Mouse (Mus musculus): Measurements from ENCODE around the gene Rxfp3.
"Not testable (repeated sequence)": the region's sequence is repeated elsewhere in the genome, so short reads cannot be mapped to it uniquely, and the experiment has no call there.

Rxfp3 gene

DNA sequence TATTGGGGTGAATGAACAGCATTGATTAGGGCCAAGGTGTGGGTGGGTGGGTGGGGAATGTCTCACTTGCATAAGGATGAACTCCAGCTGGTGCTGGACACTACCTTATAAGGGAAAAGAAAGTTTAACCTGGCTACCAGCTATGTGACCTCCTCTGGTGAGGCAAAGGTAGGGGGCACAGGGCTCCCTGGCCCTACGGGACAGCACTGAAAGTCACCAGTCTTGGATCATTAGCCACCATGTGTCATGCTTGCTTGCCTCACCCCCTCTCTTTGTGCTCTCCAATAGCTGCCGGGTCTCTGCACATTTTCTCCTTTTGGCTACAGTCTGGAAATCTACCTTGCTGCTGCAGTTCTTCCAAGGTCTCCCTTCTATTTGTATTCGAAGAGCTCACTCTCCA is 7.6 kb downstream of the Rxfp3 start:
- no peak for DNase-seq

DNA sequence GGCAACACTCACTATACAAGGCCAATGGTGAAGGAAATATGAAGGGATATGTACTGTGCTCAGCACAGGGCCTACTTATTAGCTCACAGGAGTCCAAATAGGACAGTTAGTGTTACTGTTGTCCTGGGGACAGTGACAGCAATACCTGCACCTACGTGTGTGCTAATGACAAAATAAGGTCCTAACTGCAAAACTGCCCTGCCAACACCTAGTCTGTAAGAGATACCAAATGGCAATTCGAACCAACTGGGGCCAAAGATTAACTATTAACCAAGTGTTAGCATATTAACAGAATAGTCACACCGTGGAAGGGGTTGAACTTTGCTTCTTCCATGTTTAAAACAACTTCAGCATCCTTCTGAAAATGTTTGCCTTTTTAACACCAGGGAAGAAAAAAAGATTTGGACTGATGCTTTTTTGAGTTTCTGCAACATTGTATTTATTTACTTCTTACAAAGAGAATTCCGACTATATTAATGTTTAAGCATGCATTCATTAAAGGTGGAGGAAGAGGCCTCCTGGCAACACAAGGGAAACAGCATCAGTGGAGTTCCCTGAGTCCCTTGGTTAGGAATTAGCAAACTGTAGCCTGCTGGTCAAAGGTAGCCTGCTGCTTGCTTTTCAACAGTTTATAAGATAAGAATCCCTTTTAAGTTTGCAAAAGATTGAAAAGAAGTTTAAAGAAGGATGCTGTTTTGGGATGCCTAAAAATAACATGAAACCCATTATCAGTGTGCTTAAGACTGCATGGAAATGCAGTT is 10.8 kb downstream of the Rxfp3 start:
- peak; percentile 32 for DNase-seq

- DNase-seq, result no peak
Measured at GRCm38 (mm10) chr15:11014931-11015330, 22.9 kb downstream of the Rxfp3 start.

GRCm38 (mm10) chr15:11010976-11011548 is 26.7 kb downstream of the Rxfp3 start:
- no peak for DNase-seq

- no peak for DNase-seq
Measured at GRCm38 (mm10) chr15:11008756-11009155, 29.0 kb downstream of the Rxfp3 start.

GRCm38 (mm10) chr15:11004646-11005045 is 33.1 kb downstream of the Rxfp3 start:
- DNase-seq, result no peak

- DNase-seq, result no peak
Measured at GRCm38 (mm10) chr15:11003791-11004190, 34.0 kb downstream of the Rxfp3 start.

- no peak for DNase-seq
Measured at GRCm38 (mm10) chr15:11000421-11000820, 37.4 kb downstream of the Rxfp3 start, which contains the start of gene Slc45a2. Gene Slc45a2 (plus strand): TSS chr15:11000721.

- DNase-seq, result no peak
Measured at GRCm38 (mm10) chr15:10999832-11000231, 38.0 kb downstream of the Rxfp3 start.

- DNase-seq, result no peak
Measured at GRCm38 (mm10) chr15:10991566-10991965, 46.2 kb downstream of the Rxfp3 start.

DNA sequence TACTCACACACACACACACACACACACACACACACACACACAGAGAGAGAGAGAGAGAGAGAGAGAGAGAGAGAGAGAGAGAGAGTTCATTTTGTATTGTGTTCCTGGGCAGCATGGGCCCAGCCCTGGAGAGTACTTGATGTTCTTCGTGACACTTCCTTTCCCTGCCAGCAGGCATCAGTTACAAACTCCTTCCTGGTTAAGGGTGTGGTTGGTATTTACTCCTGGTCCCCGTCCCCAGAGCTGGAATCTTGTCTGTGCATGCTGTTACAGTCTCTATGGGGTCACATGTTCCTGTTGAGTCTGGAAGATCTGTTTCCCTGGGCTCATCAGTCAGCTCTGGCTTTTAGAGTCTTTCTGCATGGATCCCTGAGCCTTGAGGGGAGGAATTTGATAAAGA is 47.4 kb downstream of the Rxfp3 start:
- no peak for DNase-seq

- not testable (repeated sequence) for DNase-seq
Measured at GRCm38 (mm10) chr15:10986477-10986876, 51.3 kb downstream of the Rxfp3 start.

DNA sequence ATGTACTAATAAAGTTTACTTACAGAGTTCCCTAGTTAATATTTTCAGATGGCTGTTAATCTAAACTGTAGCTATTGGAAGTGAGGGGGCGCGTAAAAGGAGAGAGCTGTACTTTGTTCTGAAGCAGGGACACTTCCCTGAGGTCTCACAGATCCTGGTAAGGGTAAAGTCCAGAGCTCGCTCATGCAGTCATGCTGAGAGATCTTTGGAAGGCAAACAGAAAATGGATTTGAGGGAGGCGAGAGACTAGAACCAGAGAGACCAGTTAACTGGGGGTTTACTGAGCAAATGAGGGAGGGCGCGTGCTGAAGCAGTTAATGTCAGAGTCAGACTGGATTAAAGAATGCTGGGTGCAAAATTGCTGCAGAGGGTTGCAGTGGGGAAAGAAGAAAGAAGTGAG is 52.0 kb downstream of the Rxfp3 start:
- peak; percentile 69 for DNase-seq
